Mouse (Mus musculus) midbrain, embryonic 16.5 days (tissue): ENCODE data around the gene Wdr74. TPM values are rescaled to one million over a fixed set of nuclear protein-coding genes. Genes with fewer than 3 reads are reported as not detected.

Experiments used
- ATAC-seq: fragments of 200-750 bp; cut with Nextera tagmentation; 2 replicates; pipeline ENCODE4 v1.8.0; 2017; ENCODE audit warnings: moderate TSS enrichment
- H3K27ac ChIP-seq: fragments of 300-500 bp; sonication (generic); 2 replicates; pipeline ENCODE4 v1.5.1; 2014; ENCODE audit warnings: mild to moderate bottlenecking, low read length, mixed read lengths
- H3K27me3 ChIP-seq: fragments of 300-500 bp; sonication (generic); 2 replicates; pipeline ENCODE4 v1.6.1; 2014; ENCODE audit warnings: low read depth, low read length, mixed read lengths; ENCODE audit not compliant: control insufficient read depth, insufficient read depth
- H3K36me3 ChIP-seq: fragments of 300-500 bp; sonication (generic); 2 replicates; pipeline ENCODE4 v1.6.1; 2014; ENCODE audit warnings: mild to moderate bottlenecking, low read length, moderate library complexity, mixed read lengths; ENCODE audit not compliant: control insufficient read depth, insufficient read depth
- H3K4me1 ChIP-seq: fragments of 300-500 bp; sonication (generic); 2 replicates; pipeline ENCODE4 v1.6.1; 2014; ENCODE audit warnings: mild to moderate bottlenecking, low read length, mixed read lengths; ENCODE audit not compliant: control insufficient read depth, insufficient read depth
- H3K4me2 ChIP-seq: fragments of 300-500 bp; sonication (generic); 2 replicates; pipeline ENCODE4 v1.6.1; 2014; ENCODE audit warnings: mild to moderate bottlenecking, low read length, mixed read lengths
- H3K4me3 ChIP-seq: fragments of 300-500 bp; sonication (generic); 2 replicates; pipeline ENCODE4 v1.5.1; 2014; ENCODE audit warnings: low read depth, mild to moderate bottlenecking, low read length, moderate library complexity, mixed read lengths
- H3K9ac ChIP-seq: fragments of 300-500 bp; sonication (generic); 2 replicates; pipeline ENCODE4 v1.6.1; 2014; ENCODE audit warnings: low read depth, low read length, mixed read lengths
- H3K9me3 ChIP-seq: fragments of 300-500 bp; sonication (generic); replicated peaks from 2 replicates; pipeline ENCODE4 v1.6.1; 2014; ENCODE audit warnings: mild to moderate bottlenecking, low read length, mixed read lengths; ENCODE audit not compliant: control insufficient read depth, poor library complexity, severe bottlenecking
- WGBS: fragments of 180-500 bp; shearing (Covaris S2); extraction: QIAGEN DNeasy Blood & Tissue Kit; methylation state at CpG from one replicate; pipeline ENCODE4 v1.1.7; 2014; 5-methylcytosine and 5-hydroxymethylcytosine counted together
- polyA plus RNA-seq: library from polyadenylated mRNA; unstranded; fragments of >200 nt; fragmentation: Nextera tagmentation; extraction: Ambion mirVana; gene quantifications from 2 replicates; pipeline ENCODE4 v1.2.1, GENCODE M21; 2015

Gene Wdr74
- polyA plus RNA-seq, 1 experiment from 2014 or later = 95.9 TPM

- Histone ChIP-seq H3K4me3 (no peak overlapping the region), H3K27me3 (no peaks in the 10 kb centered on the region), H3K4me1 (peaks cover 10% of the 10 kb centered on the region), H3K9ac (no peak overlapping the region), H3K36me3 (peaks cover 35% of the 10 kb centered on the region), H3K27ac (no peak overlapping the region), H3K4me2 (no peak overlapping the region), H3K9me3 (no peaks in the 10 kb centered on the region)
- no peak for ATAC-seq
- 77% methylated on average over 7 of the region's 7 CpGs for WGBS
These were observed 29.4 kb upstream of the Wdr74 start for GRCm38 (mm10) chr19:8706132-8706667.

DNA sequence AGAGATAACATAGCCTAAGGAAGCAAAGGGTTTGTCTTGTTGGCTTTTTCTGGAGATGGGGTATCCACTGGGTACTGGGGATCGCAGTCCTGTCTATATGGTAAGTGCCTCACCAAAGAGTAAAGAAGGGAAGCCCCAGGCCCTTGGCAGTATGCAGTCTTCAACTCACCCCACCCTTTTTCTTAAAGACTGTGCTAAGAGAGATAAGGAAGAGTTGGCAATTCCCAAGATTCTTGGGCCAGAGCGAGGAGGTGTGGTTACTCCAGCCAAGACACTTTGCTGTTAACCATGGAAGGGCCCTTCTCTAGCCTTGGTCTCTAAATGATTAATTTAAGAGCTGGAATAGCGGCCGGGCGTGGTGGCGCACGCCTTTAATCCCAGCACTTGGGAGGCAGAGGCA is 28.7 kb upstream of the Wdr74 start:
- Histone ChIP-seq H3K36me3 (peaks cover 38% of the 10 kb centered on the region), H3K4me2 (no peak overlapping the region)
- 98% methylated on average over 7 of the region's 7 CpGs for WGBS

DNA sequence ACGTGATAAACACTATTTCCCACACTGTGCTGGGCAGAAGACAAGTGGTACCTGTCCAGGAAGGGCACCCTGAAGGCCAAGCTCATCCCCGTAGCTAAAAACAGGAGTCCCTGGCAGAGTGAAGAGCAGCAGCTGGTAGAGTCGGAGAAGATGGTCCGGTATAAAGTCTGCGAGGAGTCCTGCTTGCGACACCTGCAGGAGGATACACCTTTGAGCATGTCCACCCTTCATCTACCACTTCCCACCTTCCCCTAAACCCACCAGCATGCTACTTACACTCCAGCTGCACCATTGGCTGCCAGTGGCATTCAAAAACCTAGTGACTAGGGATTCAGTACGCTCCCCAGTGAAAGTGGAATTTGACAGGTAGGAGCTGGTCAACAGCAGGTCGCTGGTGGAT is 26.7 kb upstream of the Wdr74 start:
- Histone ChIP-seq H3K4me3 (no peak overlapping the region), H3K4me1 (peaks cover 28% of the 10 kb centered on the region), H3K27ac (no peak overlapping the region), H3K36me3 (peaks cover 38% of the 10 kb centered on the region), H3K9me3 (no peaks in the 10 kb centered on the region), H3K9ac (no peak overlapping the region), H3K27me3 (no peaks in the 10 kb centered on the region), H3K4me2 (no peak overlapping the region)
- no peak for ATAC-seq
- WGBS = 90% methylated on average over 8 of the region's 8 CpGs

More for the DNA sequence above, 28.7 kb upstream of the Wdr74 start:
- Histone ChIP-seq H3K9me3 (no peaks in the 10 kb centered on the region), H3K9ac (no peak overlapping the region), H3K4me1 (peaks cover 17% of the 10 kb centered on the region), H3K27me3 (no peaks in the 10 kb centered on the region), H3K4me3 (no peak overlapping the region), H3K27ac (no peak overlapping the region)
- no peak for ATAC-seq

DNA sequence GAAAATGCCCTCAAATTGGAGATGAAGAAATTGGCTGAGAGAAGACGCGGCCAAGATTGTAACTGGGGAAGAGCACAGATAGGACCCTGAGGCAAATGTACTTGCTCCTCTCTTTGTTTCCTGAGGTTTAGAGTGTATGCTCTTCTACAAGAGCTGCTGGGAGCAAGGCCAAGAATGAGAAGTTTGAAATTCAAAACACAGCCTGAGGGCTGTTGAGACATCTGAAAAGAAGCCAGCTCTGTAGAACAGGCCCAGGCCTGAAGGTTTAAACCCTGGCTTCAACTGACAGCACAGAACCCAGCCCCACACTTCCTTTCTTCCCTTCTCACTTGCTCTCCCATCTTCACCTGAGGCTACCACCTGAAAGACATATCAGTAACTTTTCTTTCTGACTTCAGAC is 25.6 kb upstream of the Wdr74 start:
- H3K9ac ChIP-seq = no peak overlapping the region
- no peaks in the 10 kb centered on the region for H3K9me3 ChIP-seq
- peaks cover 32% of the 10 kb centered on the region for H3K4me1 ChIP-seq
- H3K27me3 ChIP-seq = no peaks in the 10 kb centered on the region
- no peak for ATAC-seq
- WGBS = 75% methylated on average over 2 of the region's 2 CpGs
- H3K4me2 ChIP-seq = 0 out of 2 replicates have a peak overlapping the region, but pooled peaks have one; percentile 3
- peaks cover 38% of the 10 kb centered on the region for H3K36me3 ChIP-seq
- H3K27ac ChIP-seq = 0 out of 2 replicates have a peak overlapping the region, but pooled peaks have one; percentile 37
- no peak overlapping the region for H3K4me3 ChIP-seq

DNA sequence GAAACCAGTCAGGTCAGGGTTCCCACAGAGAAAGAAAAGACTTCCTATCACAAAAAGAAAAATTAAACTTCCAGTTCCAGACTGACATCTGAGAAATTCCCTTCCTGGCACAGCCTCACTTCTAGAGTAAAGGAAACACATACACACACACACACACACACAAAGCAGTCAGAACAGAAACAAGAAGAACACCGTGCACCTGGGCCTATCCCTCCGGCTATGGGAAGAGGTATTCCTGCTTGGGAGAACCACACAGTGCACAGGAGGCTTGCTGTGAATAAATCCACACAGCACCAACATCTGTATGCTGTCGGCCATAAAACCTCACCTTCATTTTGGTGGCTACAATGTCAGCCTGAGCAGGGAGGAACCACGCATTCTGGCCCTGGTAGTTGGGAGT is 24.1 kb upstream of the Wdr74 start:
- Histone ChIP-seq H3K4me2 (peak overlapping the region; percentile 75), H3K4me3 (peak overlapping the region; percentile 56; the same call in 1 of the 2 replicates), H3K36me3 (peaks cover 36% of the 10 kb centered on the region), H3K27ac (no peak overlapping the region), H3K9me3 (no peaks in the 10 kb centered on the region), H3K27me3 (no peaks in the 10 kb centered on the region), H3K4me1 (peaks cover 32% of the 10 kb centered on the region), H3K9ac (peak overlapping the region; percentile 73; the same call in 1 of the 2 replicates)
- 86% methylated on average over 4 of the region's 4 CpGs for WGBS
- no peak for ATAC-seq

DNA sequence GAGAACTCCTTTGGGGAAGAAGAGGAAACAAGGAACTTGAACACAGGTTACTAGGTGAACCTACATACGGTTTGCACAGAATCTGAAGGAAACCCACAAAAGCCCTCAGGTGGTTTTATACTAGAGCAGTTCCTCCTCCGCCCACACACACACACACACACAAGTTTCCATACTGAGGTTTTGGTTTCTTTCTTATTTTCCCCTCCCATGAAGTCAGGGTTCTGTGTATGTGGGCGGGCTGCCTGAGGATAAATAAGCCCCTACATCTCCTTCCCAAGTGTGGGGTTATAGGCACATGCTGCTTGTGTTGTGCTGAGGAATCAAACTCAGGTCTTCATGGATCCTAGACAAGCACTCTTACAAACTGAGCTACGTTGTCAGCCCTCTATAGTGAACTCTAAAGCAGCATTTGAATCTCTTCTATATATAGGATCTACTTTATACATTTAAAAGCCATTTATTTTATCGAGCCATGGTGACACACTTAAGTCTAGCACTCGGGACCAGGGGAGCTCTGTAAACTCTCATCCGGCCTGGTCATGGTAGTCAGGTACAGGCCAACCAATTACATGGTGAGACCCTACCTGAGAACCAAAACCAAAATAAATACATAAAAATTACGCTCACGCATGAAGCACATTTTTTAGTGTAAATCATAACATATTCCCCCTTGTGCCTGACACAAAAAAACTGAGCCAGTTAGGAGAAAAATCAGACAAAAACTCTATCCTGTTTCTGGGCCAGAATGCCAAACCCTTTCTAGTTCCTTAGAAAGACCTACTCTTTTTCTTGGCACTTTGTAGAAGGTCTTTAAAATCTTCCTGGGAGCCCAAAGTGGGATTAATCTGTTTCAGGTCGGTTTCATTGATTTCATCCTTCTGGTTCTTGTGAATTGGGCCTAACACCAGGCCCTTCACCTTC is 23.4 kb upstream of the Wdr74 start:
- peak overlapping the region; percentile 75 for H3K4me2 ChIP-seq
- peaks cover 30% of the 10 kb centered on the region for H3K36me3 ChIP-seq
- peak overlapping the region; percentile 56 for H3K4me3 ChIP-seq
- peak overlapping the region; percentile 90 for H3K27ac ChIP-seq
- H3K27me3 ChIP-seq = no peaks in the 10 kb centered on the region
- no peaks in the 10 kb centered on the region for H3K9me3 ChIP-seq
- peak overlapping the region; percentile 73 for H3K9ac ChIP-seq
- ATAC-seq = no peak
- 68% methylated on average over 10 of the region's 10 CpGs for WGBS
- peaks cover 32% of the 10 kb centered on the region for H3K4me1 ChIP-seq

DNA sequence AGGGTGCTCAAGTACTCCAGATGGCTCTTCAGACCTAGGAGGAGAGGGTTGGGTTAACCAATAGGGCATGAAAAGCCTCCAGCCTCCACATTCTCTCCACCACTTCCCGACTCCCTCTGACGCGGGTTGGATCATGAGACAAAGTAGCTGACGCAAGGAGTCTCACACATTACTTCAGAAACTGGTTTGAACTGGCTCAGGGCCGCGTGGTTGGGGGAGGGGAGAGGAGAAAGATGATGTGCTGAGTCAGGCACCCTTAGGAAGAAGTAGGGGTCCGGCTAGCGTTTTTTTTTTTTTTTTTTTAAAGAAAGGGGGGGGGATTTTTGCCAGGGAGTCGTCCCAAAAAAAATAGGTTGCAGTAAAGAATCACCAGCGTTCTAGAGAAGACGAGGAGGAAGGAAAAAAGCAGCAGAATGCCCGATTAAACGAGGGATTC is 22.7 kb upstream of the Wdr74 start:
- Histone ChIP-seq H3K27me3 (no peaks in the 10 kb centered on the region), H3K4me2 (peak overlapping the region; percentile 75), H3K27ac (peak overlapping the region; percentile 90), H3K36me3 (peaks cover 26% of the 10 kb centered on the region), H3K9me3 (no peaks in the 10 kb centered on the region), H3K4me3 (peak overlapping the region; percentile 56), H3K9ac (peak overlapping the region; percentile 73), H3K4me1 (peaks cover 32% of the 10 kb centered on the region)
- whole genome bisulfite sequencing = 0% methylated on average over 13 of the region's 13 CpGs
- ATAC-seq = peak; percentile 52

DNA sequence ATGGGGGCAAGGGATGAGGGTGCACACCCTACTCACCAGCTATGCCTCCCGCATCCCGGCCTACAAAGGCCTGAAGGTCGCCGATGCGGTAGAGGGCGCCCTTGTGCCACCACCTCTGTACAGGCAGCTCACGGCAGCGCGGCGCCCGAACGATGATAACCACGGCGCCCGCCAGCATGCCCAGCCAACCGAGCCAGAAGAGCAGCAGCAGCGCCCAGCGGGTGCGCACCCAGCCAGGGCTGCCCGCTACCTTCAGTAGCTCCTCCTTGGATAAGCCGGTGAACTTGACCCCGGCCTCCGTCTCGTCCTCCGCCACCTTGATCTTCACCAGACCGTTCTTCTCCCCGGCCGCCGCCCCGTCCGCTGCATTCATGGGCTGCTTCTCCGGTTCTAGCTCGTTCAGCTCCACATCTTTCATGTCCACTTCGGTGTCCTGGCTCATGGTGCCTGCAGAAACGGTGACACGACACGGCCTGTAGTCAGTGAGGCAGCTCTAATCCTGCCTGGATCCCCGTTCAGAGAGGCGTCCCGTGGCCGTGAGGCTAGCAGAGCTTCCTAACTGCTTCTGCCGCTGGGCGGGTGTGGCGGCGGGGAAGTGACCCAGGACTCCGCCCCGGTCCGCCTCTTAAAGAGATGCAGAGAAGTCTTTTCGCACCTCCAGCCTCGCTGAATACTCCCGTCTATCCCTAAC is 22.2 kb upstream of the Wdr74 start:
- Histone ChIP-seq H3K36me3 (peaks cover 20% of the 10 kb centered on the region), H3K9ac (peak overlapping the region; percentile 73), H3K9me3 (no peaks in the 10 kb centered on the region), H3K4me2 (peak overlapping the region; percentile 75), H3K4me1 (peaks cover 32% of the 10 kb centered on the region), H3K27ac (peak overlapping the region; percentile 90), H3K4me3 (peak overlapping the region; percentile 56), H3K27me3 (no peaks in the 10 kb centered on the region)
- ATAC-seq = peak; percentile 94
- WGBS = under 1% methylated on average over 45 of the region's 51 CpGs
